Mouse (Mus musculus): Measurements from ENCODE around the gene Fitm1. TPM values are rescaled to one million over a fixed set of nuclear protein-coding genes. Genes with fewer than 3 reads are reported as not detected.

Gene Fitm1
- polyA plus RNA-seq, 1 experiment: not detected

GRCm38 (mm10) chr14:55608339-55608738 lies 32.9 kb downstream of the Fitm1 start:
- H3K4me1 ChIP-seq (ENCODE audit: control insufficient read depth, insufficient read depth, low read length): peaks cover 5% of the 10 kb centered on the region; the same call in 1 of the 2 replicates
- TF ChIP-seq CTCF (IDR thresholded peaks at IDR 0.05; ENCODE audit: control insufficient read depth, insufficient read depth, low read length) (no peak), POLR2A (IDR thresholded peaks at IDR 0.05; ENCODE audit: borderline replicate concordance, control insufficient read depth, low read depth, low read length) (no peak)
- no peak overlapping the region for H3K27ac ChIP-seq (ENCODE audit: control insufficient read depth, insufficient read depth, low read depth, low read length, poor library complexity)
- WGBS: 94% methylated on average over 6 of the region's 6 CpGs
- no peak overlapping the region for H3K4me3 ChIP-seq (replicated peaks; ENCODE audit: control insufficient read depth, low read depth, low read length)

DNA sequence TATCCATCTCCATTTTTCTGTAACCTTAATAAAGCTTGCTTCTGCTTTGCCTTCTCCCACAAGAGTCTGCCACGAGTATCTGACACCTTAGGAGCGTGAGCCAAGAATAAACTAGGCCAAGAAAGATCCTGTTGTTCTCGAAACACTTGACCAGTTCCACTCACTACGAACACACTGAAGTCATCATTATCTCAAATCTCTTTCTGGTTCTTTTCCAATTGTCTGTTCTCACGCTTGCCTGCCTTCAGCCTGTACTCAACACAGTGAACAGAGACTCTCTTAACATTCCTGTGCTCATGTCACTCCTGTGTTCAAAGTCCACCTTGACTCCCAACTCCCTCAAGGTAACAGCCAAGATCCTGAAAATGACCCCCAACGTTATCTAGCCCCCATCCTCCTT lies 37.9 kb downstream of the Fitm1 start:
- no peak for TF ChIP-seq CTCF (IDR thresholded peaks at IDR 0.05; ENCODE audit: control insufficient read depth, insufficient read depth, low read length)
- TF ChIP-seq POLR2A (IDR thresholded peaks at IDR 0.05; ENCODE audit: borderline replicate concordance, control insufficient read depth, low read depth, low read length): no peak
- no peak overlapping the region for H3K27ac ChIP-seq (ENCODE audit: control insufficient read depth, insufficient read depth, low read depth, low read length, poor library complexity)
- no peaks in the 10 kb centered on the region; the same call in 1 of the 2 replicates for H3K4me1 ChIP-seq (ENCODE audit: control insufficient read depth, insufficient read depth, low read length)
- H3K4me3 ChIP-seq (replicated peaks; ENCODE audit: control insufficient read depth, low read depth, low read length): no peak overlapping the region
- WGBS: 56% methylated on average over 6 of the region's 6 CpGs

DNA sequence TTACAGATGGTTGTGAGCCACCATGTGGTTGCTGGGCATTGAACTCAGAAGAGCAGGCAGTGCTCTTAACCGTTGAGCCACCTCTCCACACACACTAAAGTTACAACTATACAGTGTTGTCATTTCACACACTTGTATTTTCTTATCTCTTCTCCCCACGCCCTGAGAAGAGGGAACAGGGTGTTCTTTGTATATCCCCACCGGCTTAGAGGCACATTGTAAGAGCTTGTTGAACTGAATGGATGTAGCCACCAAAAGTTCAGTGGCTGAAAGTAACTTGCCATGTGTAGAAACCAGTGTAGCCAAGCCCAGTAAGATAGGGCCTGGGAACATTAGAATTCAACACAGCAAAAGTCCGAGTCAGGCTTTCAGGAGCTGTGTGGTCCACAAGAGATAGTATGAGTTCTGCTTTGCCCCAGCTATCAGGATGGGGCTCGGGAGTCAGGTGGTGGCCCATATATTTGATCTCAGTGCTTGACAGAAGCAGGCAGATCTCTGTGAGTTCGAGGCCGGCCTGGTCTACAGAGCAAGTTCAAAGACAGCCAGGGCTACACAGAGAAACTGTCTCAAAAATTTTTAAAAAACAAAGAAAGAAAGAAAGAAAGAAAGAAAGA lies 39.3 kb downstream of the Fitm1 start:
- no peaks in the 10 kb centered on the region; the same call in 1 of the 2 replicates for H3K4me1 ChIP-seq (ENCODE audit: control insufficient read depth, insufficient read depth, low read length)

DNA sequence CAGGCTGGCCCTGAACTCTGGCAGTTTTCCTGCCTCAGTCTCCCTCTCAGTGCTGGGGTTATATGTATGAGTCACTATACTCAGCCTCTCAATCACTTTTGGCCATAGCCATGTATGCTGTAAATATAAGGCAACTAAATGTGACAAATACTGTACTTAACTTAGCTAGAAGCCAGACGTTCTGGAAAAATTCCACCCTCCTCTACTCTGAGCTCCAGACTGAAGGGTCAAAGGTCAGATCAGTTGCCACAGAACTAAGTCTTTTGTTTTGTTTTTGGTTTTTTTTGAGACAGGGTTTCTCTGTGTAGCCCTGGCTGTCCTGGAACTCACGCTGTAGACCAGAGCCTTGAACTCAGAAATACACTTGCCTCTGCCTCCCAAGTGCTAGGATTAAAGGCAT lies 40.5 kb downstream of the Fitm1 start:
- TF ChIP-seq POLR2A (IDR thresholded peaks at IDR 0.05; ENCODE audit: borderline replicate concordance, control insufficient read depth, low read depth, low read length) (no peak), CTCF (IDR thresholded peaks at IDR 0.05; ENCODE audit: control insufficient read depth, insufficient read depth, low read length) (no peak)

More for the DNA sequence above, 39.3 kb downstream of the Fitm1 start:
- no peak for TF ChIP-seq CTCF (IDR thresholded peaks at IDR 0.05; ENCODE audit: control insufficient read depth, insufficient read depth, low read length)
- Histone ChIP-seq H3K27ac (ENCODE audit: control insufficient read depth, insufficient read depth, low read depth, low read length, poor library complexity) (no peak overlapping the region), H3K4me3 (replicated peaks; ENCODE audit: control insufficient read depth, low read depth, low read length) (no peak overlapping the region)
- WGBS: 64% methylated on average over 7 of the region's 7 CpGs

GRCm38 (mm10) chr14:55616844-55617243 lies 41.4 kb downstream of the Fitm1 start:
- Histone ChIP-seq H3K4me3 (replicated peaks; ENCODE audit: control insufficient read depth, low read depth, low read length) (no peak overlapping the region), H3K27ac (ENCODE audit: control insufficient read depth, insufficient read depth, low read depth, low read length, poor library complexity) (no peak overlapping the region), H3K4me1 (ENCODE audit: control insufficient read depth, insufficient read depth, low read length) (no peaks in the 10 kb centered on the region; the same call in 1 of the 2 replicates)
- TF ChIP-seq CTCF (IDR thresholded peaks at IDR 0.05; ENCODE audit: control insufficient read depth, insufficient read depth, low read length): no peak
- no peak for TF ChIP-seq POLR2A (IDR thresholded peaks at IDR 0.05; ENCODE audit: borderline replicate concordance, control insufficient read depth, low read depth, low read length)
- 74% methylated on average over 2 of the region's 2 CpGs for WGBS

More for the DNA sequence above, 40.5 kb downstream of the Fitm1 start:
- 81% methylated on average over 2 of the region's 2 CpGs for WGBS
- Histone ChIP-seq H3K4me3 (replicated peaks; ENCODE audit: control insufficient read depth, low read depth, low read length) (no peak overlapping the region), H3K27ac (ENCODE audit: control insufficient read depth, insufficient read depth, low read depth, low read length, poor library complexity) (no peak overlapping the region), H3K4me1 (ENCODE audit: control insufficient read depth, insufficient read depth, low read length) (no peaks in the 10 kb centered on the region; the same call in 1 of the 2 replicates)

DNA sequence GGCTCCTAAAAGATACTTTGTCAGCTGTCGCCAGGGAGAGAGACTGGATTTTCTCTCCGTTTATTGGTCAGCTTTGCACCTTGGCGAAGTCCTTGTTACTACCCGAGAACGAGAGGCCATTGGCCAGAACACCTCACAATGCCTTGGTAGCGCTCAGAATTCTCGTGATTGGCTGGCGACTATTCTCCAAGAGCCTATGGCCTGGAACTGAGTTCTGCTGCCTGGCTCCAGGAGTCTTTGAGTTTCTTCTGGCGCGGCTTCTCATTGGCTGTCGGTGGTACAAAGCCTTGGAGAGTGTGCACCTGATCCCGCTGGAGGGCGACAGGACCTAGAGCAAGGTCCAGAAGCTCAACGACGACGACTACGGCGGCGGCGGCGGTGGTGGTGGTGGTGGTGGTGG lies 42.4 kb downstream of the Fitm1 start, which contains the start of gene Rec8:
Rec8 (plus strand) TSS at position 216 of the 400 bp plus-strand sequence.
- TF ChIP-seq POLR2A (IDR thresholded peaks at IDR 0.05; ENCODE audit: borderline replicate concordance, control insufficient read depth, low read depth, low read length): no peak
- no peak for TF ChIP-seq CTCF (IDR thresholded peaks at IDR 0.05; ENCODE audit: control insufficient read depth, insufficient read depth, low read length)
- H3K4me1 ChIP-seq (ENCODE audit: control insufficient read depth, insufficient read depth, low read length): no peaks in the 10 kb centered on the region; the same call in 1 of the 2 replicates
- peak within 1 kb of the TSS; percentile 61 for H3K4me3 ChIP-seq (replicated peaks; ENCODE audit: control insufficient read depth, low read depth, low read length)
- peak within 1 kb of the TSS; percentile 20 for H3K27ac ChIP-seq (ENCODE audit: control insufficient read depth, insufficient read depth, low read depth, low read length, poor library complexity)
- 32% methylated on average over 21 of the region's 21 CpGs for WGBS

- Histone ChIP-seq H3K4me1 (ENCODE audit: control insufficient read depth, insufficient read depth, low read length) (no peaks in the 10 kb centered on the region; the same call in 1 of the 2 replicates), H3K4me3 (replicated peaks; ENCODE audit: control insufficient read depth, low read depth, low read length) (peak overlapping the region; percentile 61), H3K27ac (ENCODE audit: control insufficient read depth, insufficient read depth, low read depth, low read length, poor library complexity) (peak overlapping the region; percentile 20)
- WGBS: 14% methylated on average over 22 of the region's 22 CpGs
- TF ChIP-seq POLR2A (IDR thresholded peaks at IDR 0.05; ENCODE audit: borderline replicate concordance, control insufficient read depth, low read depth, low read length) (no peak), CTCF (IDR thresholded peaks at IDR 0.05; ENCODE audit: control insufficient read depth, insufficient read depth, low read length) (no peak)
Measured at GRCm38 (mm10) chr14:55618486-55619195, 43.2 kb downstream of the Fitm1 start.

Other genes with a start within 250 kb of the Fitm1 start
- 39.2 and 47.3 TPM in 2 replicates for gene Dhrs4, start 96.9 kb upstream of the Fitm1 start, polyA plus RNA-seq (2011; ENCODE audit: insufficient read depth, insufficient read length, low replicate concordance, missing spikeins)
- 0.79 and 3.5 TPM in 2 replicates for gene Carmil3, start 85.0 kb upstream of the Fitm1 start, polyA plus RNA-seq (2011; ENCODE audit: insufficient read depth, insufficient read length, low replicate concordance, missing spikeins)
- not detected in 2 replicates for gene Cpne6, start 65.2 kb upstream of the Fitm1 start, polyA plus RNA-seq (2011; ENCODE audit: insufficient read depth, insufficient read length, low replicate concordance, missing spikeins)
- 0.25 and 0.70 TPM in 2 replicates for gene Nrl, start 50.6 kb upstream of the Fitm1 start, polyA plus RNA-seq (2011; ENCODE audit: insufficient read depth, insufficient read length, low replicate concordance, missing spikeins)
- gene Pck2, start 35.4 kb upstream of the Fitm1 start, polyA plus RNA-seq (2011; ENCODE audit: insufficient read depth, insufficient read length, low replicate concordance, missing spikeins): 42.6 and 60.8 TPM in 2 replicates
- gene Dcaf11, start 15.6 kb upstream of the Fitm1 start, polyA plus RNA-seq (2011; ENCODE audit: insufficient read depth, insufficient read length, low replicate concordance, missing spikeins): 26.4 and 42.3 TPM in 2 replicates
- gene A730061H03Rik, start 15.2 kb upstream of the Fitm1 start, polyA plus RNA-seq (2011; ENCODE audit: insufficient read depth, insufficient read length, low replicate concordance, missing spikeins): not detected in 2 replicates
- 187 and 268 TPM in 2 replicates for gene Psme1, start 2.5 kb downstream of the Fitm1 start, polyA plus RNA-seq (2011; ENCODE audit: insufficient read depth, insufficient read length, low replicate concordance, missing spikeins)
- gene Emc9, start 9.7 kb downstream of the Fitm1 start, polyA plus RNA-seq (2011; ENCODE audit: insufficient read depth, insufficient read length, low replicate concordance, missing spikeins): 12.3 and 48.5 TPM in 2 replicates
- 152 and 175 TPM in 2 replicates for gene Psme2, start 15.5 kb downstream of the Fitm1 start, polyA plus RNA-seq (2011; ENCODE audit: insufficient read depth, insufficient read length, low replicate concordance, missing spikeins)
- 79.5 and 160 TPM in 2 replicates for gene Rnf31, start 16.1 kb downstream of the Fitm1 start, polyA plus RNA-seq (2011; ENCODE audit: insufficient read depth, insufficient read length, low replicate concordance, missing spikeins)
- 60.8 and 84.3 TPM in 2 replicates for gene Irf9, start 28.0 kb downstream of the Fitm1 start, polyA plus RNA-seq (2011; ENCODE audit: insufficient read depth, insufficient read length, low replicate concordance, missing spikeins)
- gene Rec8, start 42.4 kb downstream of the Fitm1 start, polyA plus RNA-seq (2011; ENCODE audit: insufficient read depth, insufficient read length, low replicate concordance, missing spikeins): 13.2 and 28.5 TPM in 2 replicates
- gene Ipo4, start 60.3 kb downstream of the Fitm1 start, polyA plus RNA-seq (2011; ENCODE audit: insufficient read depth, insufficient read length, low replicate concordance, missing spikeins): 24.9 and 49.5 TPM in 2 replicates
- 2.0 and 5.8 TPM in 2 replicates for gene Gm49378, start 62.3 kb downstream of the Fitm1 start, polyA plus RNA-seq (2011; ENCODE audit: insufficient read depth, insufficient read length, low replicate concordance, missing spikeins)
- 37.9 and 46.7 TPM in 2 replicates for gene Tm9sf1, start 68.2 kb downstream of the Fitm1 start, polyA plus RNA-seq (2011; ENCODE audit: insufficient read depth, insufficient read length, low replicate concordance, missing spikeins)
- gene Tssk4, start 74.6 kb downstream of the Fitm1 start, polyA plus RNA-seq (2011; ENCODE audit: insufficient read depth, insufficient read length, low replicate concordance, missing spikeins): 0.77 and 4.0 TPM in 2 replicates
- 23.2 and 50.4 TPM in 2 replicates for gene Mdp1, start 84.9 kb downstream of the Fitm1 start, polyA plus RNA-seq (2011; ENCODE audit: insufficient read depth, insufficient read length, low replicate concordance, missing spikeins)
- gene Gmpr2, start 96.3 kb downstream of the Fitm1 start, polyA plus RNA-seq (2011; ENCODE audit: insufficient read depth, insufficient read length, low replicate concordance, missing spikeins): 7.3 and 18.3 TPM in 2 replicates
- gene Nedd8, start 96.5 kb downstream of the Fitm1 start, polyA plus RNA-seq (2011; ENCODE audit: insufficient read depth, insufficient read length, low replicate concordance, missing spikeins): 173 and 183 TPM in 2 replicates
- 25.4 and 38.1 TPM in 2 replicates for gene Tinf2, start 106.2 kb downstream of the Fitm1 start, polyA plus RNA-seq (2011; ENCODE audit: insufficient read depth, insufficient read length, low replicate concordance, missing spikeins)
- gene Tgm1, start 138.3 kb downstream of the Fitm1 start, polyA plus RNA-seq (2011; ENCODE audit: insufficient read depth, insufficient read length, low replicate concordance, missing spikeins): 1.1 and 5.1 TPM in 2 replicates
- 16.0 and 24.5 TPM in 2 replicates for gene Rabggta, start 146.6 kb downstream of the Fitm1 start, polyA plus RNA-seq (2011; ENCODE audit: insufficient read depth, insufficient read length, low replicate concordance, missing spikeins)
- 24.4 and 25.9 TPM in 2 replicates for gene Dhrs1, start 170.1 kb downstream of the Fitm1 start, polyA plus RNA-seq (2011; ENCODE audit: insufficient read depth, insufficient read length, low replicate concordance, missing spikeins)
- gene Nop9, start 170.1 kb downstream of the Fitm1 start, polyA plus RNA-seq (2011; ENCODE audit: insufficient read depth, insufficient read length, low replicate concordance, missing spikeins): 14.3 and 14.5 TPM in 2 replicates
- gene Cideb, start 182.8 kb downstream of the Fitm1 start, polyA plus RNA-seq (2011; ENCODE audit: insufficient read depth, insufficient read length, low replicate concordance, missing spikeins): 1.6 TPM in 1 of 2 replicates, not detected in the other
- 2.8 and 6.5 TPM in 2 replicates for gene Ltb4r2, start 185.8 kb downstream of the Fitm1 start, polyA plus RNA-seq (2011; ENCODE audit: insufficient read depth, insufficient read length, low replicate concordance, missing spikeins)
- gene Ltb4r1, start 190.3 kb downstream of the Fitm1 start, polyA plus RNA-seq (2011; ENCODE audit: insufficient read depth, insufficient read length, low replicate concordance, missing spikeins): 34.1 and 77.0 TPM in 2 replicates
- gene Adcy4, start 208.5 kb downstream of the Fitm1 start, polyA plus RNA-seq (2011; ENCODE audit: insufficient read depth, insufficient read length, low replicate concordance, missing spikeins): 2.3 and 4.7 TPM in 2 replicates
- 27.7 and 38.9 TPM in 2 replicates for gene Ripk3, start 213.2 kb downstream of the Fitm1 start, polyA plus RNA-seq (2011; ENCODE audit: insufficient read depth, insufficient read length, low replicate concordance, missing spikeins)
- 4.0 and 5.6 TPM in 2 replicates for gene Nfatc4, start 247.5 kb downstream of the Fitm1 start, polyA plus RNA-seq (2011; ENCODE audit: insufficient read depth, insufficient read length, low replicate concordance, missing spikeins)

Data from bone marrow, adult 2 months (tissue).